Mouse (Mus musculus): Measurements from ENCODE around the gene Gm11172.
"Not testable (repeated sequence)": the region's sequence is repeated elsewhere in the genome, so short reads cannot be mapped to it uniquely, and the experiment has no call there.

The Gm11172 gene

GRCm38 (mm10) chr16:10785371-10786231 is 27.1 kb upstream of the Gm11172 start, which contains the start of gene Socs1:
Gene Socs1 (minus strand): TSS chr16:10785536.
- peak; percentile 78 to 88 for DNase-seq (ENCODE audit: low spot score in 2 of 2)

- peak; percentile 54 to 83 for DNase-seq (ENCODE audit: low spot score in 2 of 2)
Observed at GRCm38 (mm10) chr16:10786288-10786687, 26.4 kb upstream of the Gm11172 start.

- DNase-seq (ENCODE audit: low spot score in 2 of 2): no peak
Observed at GRCm38 (mm10) chr16:10786782-10787547, 25.8 kb upstream of the Gm11172 start.

- no peak for DNase-seq (ENCODE audit: low spot score in 2 of 2)
Observed at GRCm38 (mm10) chr16:10787548-10788058, 25.1 kb upstream of the Gm11172 start.

- no peak for DNase-seq (ENCODE audit: low spot score in 2 of 2)
Observed at GRCm38 (mm10) chr16:10788271-10788670, 24.4 kb upstream of the Gm11172 start, which contains the start of gene Tnp2. Gene Tnp2 (minus strand): TSS chr16:10788660.

GRCm38 (mm10) chr16:10788866-10789265 is 23.8 kb upstream of the Gm11172 start:
- no peak for DNase-seq (ENCODE audit: low spot score in 2 of 2)

- DNase-seq (ENCODE audit: low spot score in 2 of 2): no peak
Observed at GRCm38 (mm10) chr16:10790702-10791101, 22.0 kb upstream of the Gm11172 start, which contains the start of gene Prm3. Gene Prm3 (minus strand): TSS chr16:10790914.

- no peak for DNase-seq (ENCODE audit: low spot score in 2 of 2)
Observed at GRCm38 (mm10) chr16:10796034-10796433, 16.7 kb upstream of the Gm11172 start, which contains the start of gene Prm2. Gene Prm2 (minus strand): TSS chr16:10796134.

- DNase-seq (ENCODE audit: low spot score in 2 of 2): not testable (repeated sequence)
Observed at GRCm38 (mm10) chr16:10802420-10802819, 10.3 kb upstream of the Gm11172 start.

GRCm38 (mm10) chr16:10805789-10806527 is 6.8 kb upstream of the Gm11172 start, which contains the start of gene Prm1:
Gene Prm1 (minus strand): TSS chr16:10805839.
- peak in 1 of 2 experiments; percentile 44 for DNase-seq (ENCODE audit: low spot score in 2 of 2)

- no peak for DNase-seq (ENCODE audit: low spot score in 2 of 2)
Observed at GRCm38 (mm10) chr16:10810376-10810775, 2.3 kb upstream of the Gm11172 start.

- no peak for DNase-seq (ENCODE audit: low spot score in 2 of 2)
Observed at GRCm38 (mm10) chr16:10813726-10814125, 1.0 kb downstream of the Gm11172 start.

- no peak for DNase-seq (ENCODE audit: low spot score in 2 of 2)
Observed at GRCm38 (mm10) chr16:10814864-10815263, 2.1 kb downstream of the Gm11172 start.

GRCm38 (mm10) chr16:10818579-10819135 is 5.9 kb downstream of the Gm11172 start:
- DNase-seq (ENCODE audit: low spot score in 2 of 2): no peak

- no peak for DNase-seq (ENCODE audit: low spot score in 2 of 2)
Observed at GRCm38 (mm10) chr16:10819966-10820365, 7.3 kb downstream of the Gm11172 start.

GRCm38 (mm10) chr16:10821387-10821786 is 8.7 kb downstream of the Gm11172 start:
- peak in 1 of 2 experiments; percentile 30 for DNase-seq (ENCODE audit: low spot score in 2 of 2)

- DNase-seq (ENCODE audit: low spot score in 2 of 2): no peak
Observed at GRCm38 (mm10) chr16:10824536-10824935, 11.8 kb downstream of the Gm11172 start.

- DNase-seq (ENCODE audit: low spot score in 2 of 2): no peak
Observed at GRCm38 (mm10) chr16:10825840-10826239, 13.1 kb downstream of the Gm11172 start.

- DNase-seq (ENCODE audit: low spot score in 2 of 2): no peak
Observed at GRCm38 (mm10) chr16:10827269-10827668, 14.6 kb downstream of the Gm11172 start.

- DNase-seq (ENCODE audit: low spot score in 2 of 2): no peak
Observed at GRCm38 (mm10) chr16:10827766-10828460, 15.2 kb downstream of the Gm11172 start.
